Mouse (Mus musculus) spleen, postnatal 0 days (tissue): ENCODE data around the gene Ccdc163. TPM values are rescaled to one million over a fixed set of nuclear protein-coding genes. Genes with fewer than 3 reads are reported as not detected.

Experiments
- polyA plus RNA-seq: library from polyadenylated mRNA; unstranded; fragments of >200 nt; fragmentation: Nextera tagmentation; extraction: Ambion mirVana; gene quantifications from 2 replicates; pipeline ENCODE4 v1.2.1, GENCODE M21; 2015

Gene Ccdc163
- 12.8 and 14.7 TPM in 2 replicates for polyA plus RNA-seq

GRCm38 (mm10) chr4:116708201-116708764, at the start of gene Ccdc163, which contains the start of gene Mmachc:
Gene Ccdc163 (plus strand): TSS chr4:116708509.
Gene Mmachc (minus strand): TSS chr4:116708406.

GRCm38 (mm10) chr4:116685402-116686061, 22.8 kb upstream of the Ccdc163 start, which contains the start of gene Prdx1:
Gene Prdx1 (plus strand): TSS chr4:116685544.

GRCm38 (mm10) chr4:116720343-116721097, 12.2 kb downstream of the Ccdc163 start, which contains the start of gene Tesk2:
Gene Tesk2 (plus strand): TSS chr4:116720948.

Other genes starting within 250 kb of the Ccdc163 start
- 5.7 and 6.3 TPM in 2 replicates for gene Mast2, start 244.3 kb upstream of the Ccdc163 start, polyA plus RNA-seq
- 14.1 and 16.0 TPM in 2 replicates for gene Ipp, start 201.0 kb upstream of the Ccdc163 start, polyA plus RNA-seq
- gene Tmem69, start 152.6 kb upstream of the Ccdc163 start, polyA plus RNA-seq: 21.3 and 22.1 TPM in 2 replicates
- gene Gpbp1l1, start 150.9 kb upstream of the Ccdc163 start, polyA plus RNA-seq: 24.4 and 26.3 TPM in 2 replicates
- 3.0 and 4.0 TPM in 2 replicates for gene Ccdc17, start 111.9 kb upstream of the Ccdc163 start, polyA plus RNA-seq
- 83.2 and 97.0 TPM in 2 replicates for gene Nasp, start 80.6 kb upstream of the Ccdc163 start, polyA plus RNA-seq
- gene Akr1a1, start 56.8 kb upstream of the Ccdc163 start, polyA plus RNA-seq: 323 and 372 TPM in 2 replicates
- 588 and 627 TPM in 2 replicates for gene Prdx1, start 23.0 kb upstream of the Ccdc163 start, polyA plus RNA-seq
- 9.2 and 10.0 TPM in 2 replicates for gene Mmachc, start 103 bp upstream of the Ccdc163 start, polyA plus RNA-seq
- 2.9 and 4.4 TPM in 2 replicates for gene Tesk2, start 12.4 kb downstream of the Ccdc163 start, polyA plus RNA-seq
- gene Toe1, start 99.1 kb downstream of the Ccdc163 start, polyA plus RNA-seq: 18.5 and 20.7 TPM in 2 replicates
- gene Mutyh, start 99.2 kb downstream of the Ccdc163 start, polyA plus RNA-seq: 4.3 and 4.6 TPM in 2 replicates
- 0.41 and 0.42 TPM in 2 replicates for gene Hpdl, start 113.2 kb downstream of the Ccdc163 start, polyA plus RNA-seq
- 0.06 and 0.10 TPM in 2 replicates for gene Zswim5, start 168.9 kb downstream of the Ccdc163 start, polyA plus RNA-seq